Mouse (Mus musculus) megakaryocyte, embryonic 14.5 days (primary cell): ENCODE results near the gene Plekhg4.

Source experiments
- FLI1 ChIP-seq: IDR thresholded peaks from 2 replicates; pipeline ENCODE4 v1.6.1; 2012; ENCODE audit warnings: low read length, inconsistent platforms, mixed read lengths
- GATA1 ChIP-seq: IDR thresholded peaks from 3 replicates; pipeline ENCODE4 v1.6.1; 2012; ENCODE audit warnings: mixed read lengths, low read length, inconsistent platforms, borderline replicate concordance

DNA sequence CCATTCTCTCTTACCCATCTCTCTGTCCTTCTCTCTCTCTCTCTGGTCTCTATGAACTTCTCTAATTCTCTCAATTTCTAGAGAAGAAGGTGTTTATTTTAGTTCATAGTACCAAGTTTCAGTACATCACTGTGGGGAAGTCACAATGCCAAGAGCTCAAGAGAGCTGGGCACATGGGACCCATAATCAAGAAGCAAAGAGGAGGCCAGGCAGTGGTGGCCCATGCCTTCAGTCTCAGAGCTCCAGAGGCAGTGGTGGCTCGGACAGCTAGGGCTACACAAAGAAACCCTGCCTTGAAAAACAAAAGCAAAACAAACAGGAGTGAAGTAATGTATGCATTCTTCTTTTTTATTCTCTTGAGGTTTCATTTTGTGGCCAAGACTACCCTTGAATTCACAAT lies 31.4 kb downstream of the Plekhg4 start:
- TF ChIP-seq GATA1 (no peak), FLI1 (no peak)
